ENCODE assay signal across 17 mouse cellular contexts in genomic region chr11:93965391-93965790, GRCm38 (mm10). TPM values are rescaled to one million over a fixed set of nuclear protein-coding genes. Genes with fewer than 3 reads are reported as not detected.
DNase-seq lines count a peak whose midpoint lies in the region; TF ChIP-seq lines count a peak whose summit lies in the region.
"Had no signal": no experiment of that assay in that cellular context is flagged by ENCODE, and none has a peak within 500 bp of the region (broad histone marks: within the 10 kb centered on the region; RNA-seq: fewer than 3 reads in every experiment).

No protein-coding gene starts in this region.

- peaks cover 83% of the 10 kb centered on the region for H3K4me1 ChIP-seq in E14TG2a.4 (replicated peaks; ENCODE audit: low read depth, low read length)
- H3K4me1 ChIP-seq in MEL (ENCODE audit: control insufficient read depth in 1 of 2, insufficient read depth in 2 of 2, low read length in 2 of 2), result peaks cover 4 to 21% of the 10 kb centered on the region in 2 experiments

- DNase-seq in left cerebral cortex, adult 2 months (ENCODE audit: extremely low spot score in 1 of 2, low spot score in 2 of 2), result no peak
- no peak for DNase-seq in left cerebral cortex, adult 8-10 months (ENCODE audit: low spot score in 2 of 2)
- no peak for DNase-seq in MEL (ENCODE audit: low read depth, low spot score)
- peak; percentile 68 for DNase-seq in telencephalon, adult 2 months (ENCODE audit: low read depth, low spot score)
- DNase-seq in heart, postnatal 14 days, result no peak
- DNase-seq: adrenal gland, postnatal 10 days; cerebellum, adult 11-12 months; cerebellum, adult 9-10 months; cerebellum, postnatal 25 days; gastrocnemius, postnatal 14 days; heart, postnatal 36 days had no signal

- H3K27me3 ChIP-seq in E14TG2a.4 (ENCODE audit: insufficient read depth, low read length) (no peaks in the 10 kb centered on the region), MEL (ENCODE audit: control insufficient read depth in 1 of 2, insufficient read depth in 2 of 2, low read length in 2 of 2) (no peaks in the 10 kb centered on the region)
- H3K27me3 ChIP-seq: CH12.LX; embryonic facial prominence, embryonic 12.5 days; forebrain, embryonic 15.5 days; heart, embryonic 12.5 days; hindbrain, embryonic 15.5 days had no signal

- no peak overlapping the region for H3K4me3 ChIP-seq in left cerebral cortex, adult 2 months
- H3K4me3 ChIP-seq in E14TG2a.4 (replicated peaks; ENCODE audit: low read length) (peak overlapping the region; percentile 52), MEL (ENCODE audit: control insufficient read depth in 1 of 2, insufficient read depth in 1 of 2, low read depth in 2 of 2, low read length in 2 of 2) (no peak overlapping the region)
- H3K4me3 ChIP-seq: embryonic facial prominence, embryonic 12.5 days; forebrain, embryonic 15.5 days; heart, embryonic 12.5 days; hindbrain, embryonic 15.5 days had no signal

- TF ChIP-seq EP300 in MEL (IDR thresholded peaks at IDR 0.05; ENCODE audit: low read depth in 1 of 2, low read length in 2 of 2), result no peak

- no peaks in the 10 kb centered on the region for H3K9me3 ChIP-seq in E14TG2a.4 (ENCODE audit: low read length)
- H3K9me3 ChIP-seq in MEL (replicated peaks; ENCODE audit: insufficient read depth, low read length), result no peaks in the 10 kb centered on the region
- H3K9me3 ChIP-seq: embryonic facial prominence, embryonic 12.5 days; forebrain, embryonic 15.5 days; heart, embryonic 12.5 days; hindbrain, embryonic 15.5 days had no signal

- peaks cover 56% of the 10 kb centered on the region for H3K36me3 ChIP-seq in E14TG2a.4 (ENCODE audit: insufficient read depth, low read length)
- peaks cover 27 to 30% of the 10 kb centered on the region in 2 experiments for H3K36me3 ChIP-seq in MEL (ENCODE audit: control insufficient read depth in 1 of 2, insufficient read depth in 2 of 2, low read length in 2 of 2)

- intact Hi-C loops in left cerebral cortex, adult 2 months (cut with DNase I), result loop anchor here (5.0 to 10.0 kb wide), 3 partner anchors 77 to 309 kb away; partner anchors contain the start of gene Tob1
- intact Hi-C loops in heart, postnatal 14 days (cut with DNase I), result no loop called here

- H3K9ac ChIP-seq in MEL (ENCODE audit: control insufficient read depth, low read depth, low read length, poor library complexity, severe bottlenecking), result no peak overlapping the region
- H3K9ac ChIP-seq: embryonic facial prominence, embryonic 12.5 days; forebrain, embryonic 15.5 days; heart, embryonic 12.5 days; hindbrain, embryonic 15.5 days had no signal

- TF ChIP-seq RAD21 in MEL (IDR thresholded peaks at IDR 0.05; ENCODE audit: low read depth, low read length), result no peak

- H3K27ac ChIP-seq in left cerebral cortex, adult 2 months, result peak overlapping the region; percentile 29; the same call in 1 of the 2 replicates
- H3K27ac ChIP-seq in MEL (ENCODE audit: control insufficient read depth, low read depth, low read length), result no peak overlapping the region
- H3K27ac ChIP-seq: embryonic facial prominence, embryonic 12.5 days; forebrain, embryonic 15.5 days; hindbrain, embryonic 15.5 days had no signal

- TF ChIP-seq CTCF in left cerebral cortex, adult 2 months (IDR thresholded peaks at IDR 0.05), result no peak
- TF ChIP-seq CTCF in E14TG2a.4 (conservative IDR thresholded peaks at IDR 0.05; ENCODE audit: low read length) (no peak), MEL (IDR thresholded peaks at IDR 0.05 in 2 of 3, conservative IDR thresholded peaks at IDR 0.05 in 1 of 3; ENCODE audit: control insufficient read depth in 1 of 3, insufficient read depth in 1 of 3, low read depth in 2 of 3, low read length in 3 of 3, poor library complexity in 1 of 3, severe bottlenecking in 1 of 3) (no peak)

- H3K79me2 ChIP-seq in MEL (ENCODE audit: control insufficient read depth, insufficient read depth, low read length, poor library complexity), result peaks cover 40% of the 10 kb centered on the region

- no peak for TF ChIP-seq POLR2A in MEL (IDR thresholded peaks at IDR 0.05; ENCODE audit: control insufficient read depth in 1 of 2, insufficient read depth in 1 of 2, low read depth in 1 of 2, low read length in 2 of 2, poor library complexity in 1 of 2)

TF ChIP-seq in MEL, 35 proteins besides CTCF, POLR2A, EP300 and RAD21:
- TF ChIP-seq KAT2A (conservative IDR thresholded peaks at IDR 0.05; ENCODE audit: low read depth, low read length) (no peak), ETS1 (IDR thresholded peaks at IDR 0.05; ENCODE audit: low read depth, low read length) (no peak), MAZ (IDR thresholded peaks at IDR 0.05; ENCODE audit: low read depth, low read length) (no peak), GATA1 (IDR thresholded peaks at IDR 0.05; ENCODE audit: low read depth, low read length) (0 out of 2 replicates have a peak, but pooled peaks have one; percentile 31), JUND (IDR thresholded peaks at IDR 0.05; ENCODE audit: low read depth, low read length) (no peak), BHLHE40 (IDR thresholded peaks at IDR 0.05; ENCODE audit: borderline replicate concordance, low read depth, low read length) (peak; percentile 27; the same call in 1 of the 2 replicates), NRF1 (IDR thresholded peaks at IDR 0.05; ENCODE audit: insufficient read depth, low read depth, low read length, poor library complexity, severe bottlenecking) (no peak)
TF ChIP-seq in MEL: peak in this region for 2.

RNA-seq across cellular contexts. Expression of gene Gm20390, which starts 2.7 kb away (rescaled TPM):
- total RNA-seq in left cerebral cortex, adult 2 months (2021), result 10 to 100 TPM; 85.3 to 97.9 TPM
- 100 to 1,000 TPM in 3 of 4 experiments, 10 to 100 TPM in 1; 98.4 to 117 (median 112) TPM for total RNA-seq in left cerebral cortex, adult 8-10 months (2022)
- total RNA-seq in MEL (2012; rRNA removed), result 673 and 732 TPM in 2 replicates
- 100 to 1,000 TPM in 1 of 2 experiments, not detected in 1; 760 TPM for polyA plus RNA-seq in MEL (2012; ENCODE audit: insufficient read depth in 1 of 2, insufficient read length in 2 of 2, low read depth in 1 of 2, low replicate concordance in 2 of 2, missing spikeins in 1 of 2)
- 10 to 100 TPM; 16.9 to 26.8 TPM for total RNA-seq in heart, postnatal 14 days (2021)

RNA-seq across cellular contexts. Expression of gene Nme1, which starts 2.9 kb away (rescaled TPM):
- 100 to 1,000 TPM; 104 to 111 TPM for total RNA-seq in left cerebral cortex, adult 2 months (2021)
- 100 to 1,000 TPM in 1 of 4 experiments, 10 to 100 TPM in 3; 87.0 to 108 (median 92.1) TPM for total RNA-seq in left cerebral cortex, adult 8-10 months (2022)
- total RNA-seq in MEL (2012; rRNA removed), result 210 and 253 TPM in 2 replicates
- 100 to 1,000 TPM in 1 of 2 experiments, not detected in 1; 131 TPM for polyA plus RNA-seq in MEL (2012; ENCODE audit: insufficient read depth in 1 of 2, insufficient read length in 2 of 2, low read depth in 1 of 2, low replicate concordance in 2 of 2, missing spikeins in 1 of 2)
- total RNA-seq in heart, postnatal 14 days (2021), result 10 to 100 TPM; 16.6 to 21.5 TPM

RNA-seq across cellular contexts. Expression of gene Nme2, which starts 9.3 kb away (rescaled TPM):
- total RNA-seq in left cerebral cortex, adult 2 months (2021), result 10 to 100 TPM; 72.6 to 83.4 TPM
- total RNA-seq in left cerebral cortex, adult 8-10 months (2022), result 10 to 100 TPM; 67.9 to 99.0 (median 86.3) TPM
- total RNA-seq in MEL (2012; rRNA removed), result 530 and 612 TPM in 2 replicates
- 100 to 1,000 TPM in 1 of 2 experiments, not detected in 1; 126 TPM for polyA plus RNA-seq in MEL (2012; ENCODE audit: insufficient read depth in 1 of 2, insufficient read length in 2 of 2, low read depth in 1 of 2, low replicate concordance in 2 of 2, missing spikeins in 1 of 2)
- total RNA-seq in heart, postnatal 14 days (2021), result 1,000 to 10,000 TPM in 1 of 2 experiments, 100 to 1,000 TPM in 1; 981 to 1,061 TPM

RNA-seq across cellular contexts. Expression of gene Spag9, which starts 30.5 kb away (rescaled TPM):
- 100 to 1,000 TPM; 289 to 291 TPM for total RNA-seq in left cerebral cortex, adult 2 months (2021)
- total RNA-seq in left cerebral cortex, adult 8-10 months (2022), result 100 to 1,000 TPM; 247 to 289 (median 277) TPM
- total RNA-seq in MEL (2012; rRNA removed), result 19.1 and 20.6 TPM in 2 replicates
- polyA plus RNA-seq in MEL (2012; ENCODE audit: insufficient read depth in 1 of 2, insufficient read length in 2 of 2, low read depth in 1 of 2, low replicate concordance in 2 of 2, missing spikeins in 1 of 2), result 100 to 1,000 TPM in 1 of 2 experiments, 10 to 100 TPM in 1; 18.9 to 279 TPM
- 100 to 1,000 TPM; 145 to 146 TPM for total RNA-seq in heart, postnatal 14 days (2021)
